Mouse (Mus musculus) erythroblast, embryonic 14.5 days (primary cell): ENCODE measurements around the gene Rhoh.

Experiments
- GATA1 ChIP-seq: IDR thresholded peaks from 2 replicates; pipeline ENCODE4 v1.6.1; 2012; ENCODE audit warnings: low read length, inconsistent platforms, mixed read lengths
- TAL1 ChIP-seq: IDR thresholded peaks from 3 replicates; pipeline ENCODE4 v1.6.1; 2012; ENCODE audit warnings: low read length, inconsistent platforms, mixed read lengths

DNA sequence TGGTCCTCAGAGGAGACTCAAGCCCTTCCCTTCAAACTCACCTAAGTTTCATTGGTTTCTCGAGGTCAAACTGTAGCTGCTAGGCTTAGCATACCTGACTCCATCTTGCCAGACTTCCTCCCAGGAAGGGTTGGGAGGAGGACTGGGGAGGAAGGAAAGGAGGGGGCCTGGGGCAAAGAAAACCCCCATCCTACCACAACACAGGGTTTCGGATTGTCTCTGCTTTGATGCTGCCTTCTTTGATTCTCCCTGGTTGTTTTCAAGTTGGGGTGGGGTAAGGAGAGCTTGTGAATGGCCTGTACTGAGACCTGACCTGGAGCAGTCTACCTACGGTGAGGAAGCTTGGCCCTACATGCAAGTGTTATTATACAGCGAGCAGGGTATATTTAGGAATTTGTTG, 43.5 kb downstream of the Rhoh start:
- no peak for TF ChIP-seq TAL1
- no peak for TF ChIP-seq GATA1
